Mouse (Mus musculus) adrenal gland, postnatal 4 days (tissue): Measurements from ENCODE around the gene Tbl1xr1. TPM values are rescaled to one million over a fixed set of nuclear protein-coding genes. Genes with fewer than 3 reads are reported as not detected.

Experiments used
- DNase-seq, 2 experiments: peaks; one replicate each; pipeline ENCODE4 v3.0.0; 2021 to 2022; ENCODE audit warnings: low spot score in 2 of 2, mixed read lengths in 2 of 2
- total RNA-seq, 2 experiments: library from RNA; stranded (reverse); gene quantifications; 2 replicates each; pipeline ENCODE4 v1.2.3; 2021

Gene Tbl1xr1
- total RNA-seq, 2 experiments from 2014 or later = 73.7 to 99.3 TPM

- DNase-seq = no peak
Measured at GRCm38 (mm10) chr3:22084222-22084996, 8.0 kb downstream of the Tbl1xr1 start.

- no peak for DNase-seq
Measured at GRCm38 (mm10) chr3:22089825-22090224, 13.4 kb downstream of the Tbl1xr1 start.

GRCm38 (mm10) chr3:22090431-22091265 is 14.2 kb downstream of the Tbl1xr1 start:
- DNase-seq = no peak

- DNase-seq = no peak
Measured at GRCm38 (mm10) chr3:22091266-22091550, 14.8 kb downstream of the Tbl1xr1 start.

GRCm38 (mm10) chr3:22091681-22092080 is 15.2 kb downstream of the Tbl1xr1 start:
- DNase-seq = no peak

- DNase-seq = no peak
Measured at GRCm38 (mm10) chr3:22092784-22093183, 16.3 kb downstream of the Tbl1xr1 start.

- no peak for DNase-seq
Measured at GRCm38 (mm10) chr3:22103986-22104515, 27.6 kb downstream of the Tbl1xr1 start.

- no peak for DNase-seq
Measured at GRCm38 (mm10) chr3:22105471-22105870, 29.0 kb downstream of the Tbl1xr1 start.

- DNase-seq = no peak
Measured at GRCm38 (mm10) chr3:22108013-22108412, 31.6 kb downstream of the Tbl1xr1 start.

GRCm38 (mm10) chr3:22109651-22110050 is 33.2 kb downstream of the Tbl1xr1 start:
- DNase-seq = no peak

GRCm38 (mm10) chr3:22113773-22114172 is 37.3 kb downstream of the Tbl1xr1 start:
- DNase-seq = no peak

GRCm38 (mm10) chr3:22115221-22115620 is 38.8 kb downstream of the Tbl1xr1 start:
- DNase-seq = no peak

GRCm38 (mm10) chr3:22115678-22116077 is 39.2 kb downstream of the Tbl1xr1 start:
- no peak for DNase-seq

- DNase-seq = no peak
Measured at GRCm38 (mm10) chr3:22116188-22116587, 39.7 kb downstream of the Tbl1xr1 start.

GRCm38 (mm10) chr3:22121741-22122140 is 45.3 kb downstream of the Tbl1xr1 start:
- no peak for DNase-seq

GRCm38 (mm10) chr3:22123145-22123544 is 46.7 kb downstream of the Tbl1xr1 start:
- DNase-seq = no peak

GRCm38 (mm10) chr3:22126251-22126826 is 49.9 kb downstream of the Tbl1xr1 start:
- no peak for DNase-seq

GRCm38 (mm10) chr3:22131277-22131676 is 54.8 kb downstream of the Tbl1xr1 start:
- no peak for DNase-seq

GRCm38 (mm10) chr3:22133626-22134025 is 57.2 kb downstream of the Tbl1xr1 start:
- no peak for DNase-seq

GRCm38 (mm10) chr3:22137793-22138579 is 61.5 kb downstream of the Tbl1xr1 start:
- DNase-seq = no peak

- no peak for DNase-seq
Measured at GRCm38 (mm10) chr3:22138580-22139099, 62.2 kb downstream of the Tbl1xr1 start.
